Mouse (Mus musculus) adrenal gland, postnatal 36 days (tissue): Measurements from ENCODE around the gene Scn8a. TPM values are rescaled to one million over a fixed set of nuclear protein-coding genes. Genes with fewer than 3 reads are reported as not detected.
"Not testable (repeated sequence)": the region's sequence is repeated elsewhere in the genome, so short reads cannot be mapped to it uniquely, and the experiment has no call there.

Experiments used
- DNase-seq, 2 experiments: peaks; one replicate each; pipeline ENCODE4 v3.0.0; 2021; ENCODE audit warnings: mixed read lengths in 1 of 2
- long read RNA-seq, 2 experiments: library from polyadenylated mRNA; stranded (forward); transcript quantifications; one replicate each; pipeline ENCODE4 v2.0.0; 2021; ENCODE audit warnings: borderline sequencing depth in 2 of 2
- total RNA-seq, 2 experiments: library from RNA; stranded (reverse); gene quantifications; 2 replicates each; pipeline ENCODE4 v1.2.3; 2021

The Scn8a gene
- total RNA-seq = 1 to 10 TPM; 2.8 to 3.1 TPM
- long read RNA-seq, experiment 1 = 0 reads
- long read RNA-seq, experiment 2 = 0 reads

DNA sequence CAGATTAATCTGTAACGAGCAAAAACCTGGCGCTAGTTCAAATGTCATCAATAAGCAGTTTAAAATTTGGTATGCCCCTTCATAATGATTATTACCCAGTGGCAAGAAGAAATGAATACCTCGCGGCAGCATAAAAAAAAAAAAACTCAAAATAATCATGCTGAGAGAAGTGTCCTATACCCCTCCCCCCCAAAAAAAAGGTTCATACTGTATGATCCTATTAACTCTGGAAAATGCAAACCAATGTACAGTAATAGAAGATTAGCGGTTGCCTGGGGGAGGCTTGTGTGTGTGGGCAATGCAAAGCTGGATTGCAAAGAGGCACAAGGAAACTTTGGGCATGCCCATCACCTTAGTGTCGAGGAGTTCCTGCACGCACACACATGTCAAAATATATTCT is at the start of gene Scn8a:
Gene Scn8a, plus strand, starts transcription at position 301 of the 400 bp plus-strand sequence.
- no peak for DNase-seq

DNA sequence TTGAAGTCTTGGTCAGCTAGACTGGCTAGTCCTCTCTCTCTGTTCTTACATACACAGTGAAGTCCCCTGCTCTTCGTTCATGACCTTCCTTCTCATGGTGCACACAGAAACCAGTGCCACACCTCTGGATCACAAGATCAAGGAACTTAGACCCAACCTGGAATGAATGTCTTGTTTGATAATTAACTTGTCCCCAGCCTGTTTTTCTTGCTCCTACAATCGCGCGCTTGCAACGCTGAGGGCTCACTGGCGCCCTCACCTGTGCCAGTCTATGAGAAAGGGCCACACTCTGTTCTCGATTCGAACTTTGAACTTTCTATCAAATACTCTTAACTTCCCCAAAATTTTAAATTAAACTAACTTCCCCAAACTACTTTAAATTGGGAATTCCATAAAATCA is 47.8 kb upstream of the Scn8a start:
- DNase-seq = no peak

DNA sequence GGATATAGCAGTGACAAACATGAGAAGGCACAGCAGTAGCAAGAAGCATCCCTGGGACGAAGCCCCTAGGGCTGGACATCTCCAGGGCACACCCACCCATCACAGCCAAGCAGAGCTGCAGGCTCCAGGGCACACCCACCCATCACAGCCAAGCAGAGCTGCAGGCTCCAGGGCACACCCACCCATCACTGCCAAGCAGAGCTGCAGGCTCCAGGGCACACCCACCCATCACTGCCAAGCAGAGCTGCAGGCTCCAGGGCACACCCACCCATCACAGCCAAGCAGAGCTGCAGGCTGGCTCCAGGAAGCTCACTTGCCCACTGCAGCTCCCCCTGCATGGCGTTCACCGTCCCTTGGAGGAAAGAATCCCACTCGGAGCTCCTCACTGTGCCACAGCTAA is 47.3 kb upstream of the Scn8a start:
- DNase-seq = not testable (repeated sequence)

DNA sequence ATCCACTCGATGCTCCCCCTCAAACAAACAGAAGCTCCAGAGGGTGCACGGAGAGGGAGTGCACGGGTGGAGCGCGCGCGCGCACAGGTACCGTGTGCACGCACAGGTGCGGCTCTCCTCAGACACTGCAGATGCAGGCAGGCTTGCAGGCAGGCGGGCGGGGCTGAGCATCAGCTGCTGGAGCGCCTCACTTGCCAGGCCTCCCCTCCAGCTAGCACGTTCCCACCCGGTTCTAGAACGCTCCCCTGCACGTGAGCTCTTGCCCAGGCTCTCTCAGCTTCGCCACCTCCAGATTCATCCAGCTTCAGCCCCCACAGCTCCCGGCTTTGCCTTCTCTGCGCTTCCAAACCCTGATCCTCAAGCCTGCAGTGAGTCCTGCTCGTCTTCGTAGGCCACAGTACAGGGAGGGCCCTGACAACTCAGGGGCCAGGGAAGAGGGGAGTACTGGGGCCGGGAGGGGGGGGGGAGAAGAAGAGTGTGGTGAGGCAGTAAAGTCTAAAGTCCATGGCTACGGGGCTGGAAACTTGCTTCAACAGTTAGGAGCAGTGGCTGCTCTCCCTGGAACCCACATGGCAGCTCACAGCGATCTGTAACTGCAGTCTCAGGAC is 44.3 kb upstream of the Scn8a start:
- no peak for DNase-seq

DNA sequence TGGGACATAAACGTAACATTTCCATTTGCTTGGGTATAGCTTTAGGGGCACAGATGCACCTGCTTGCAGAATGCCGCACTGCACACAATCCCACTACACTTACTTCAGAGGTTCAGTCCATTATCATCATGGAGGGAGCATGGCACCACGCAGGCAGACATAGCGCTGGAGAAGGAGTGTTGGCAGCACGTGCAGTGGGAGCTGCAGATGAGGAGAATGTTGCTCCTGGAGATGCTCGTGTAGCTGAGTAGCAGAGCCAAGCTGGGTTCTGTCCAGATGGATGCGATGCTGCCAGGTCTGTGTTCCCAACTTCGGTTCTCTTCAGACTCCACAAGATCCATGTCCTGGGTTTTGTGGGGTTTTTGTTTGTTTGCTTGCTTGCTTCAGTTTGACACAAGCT is 43.6 kb upstream of the Scn8a start:
- DNase-seq = no peak

DNA sequence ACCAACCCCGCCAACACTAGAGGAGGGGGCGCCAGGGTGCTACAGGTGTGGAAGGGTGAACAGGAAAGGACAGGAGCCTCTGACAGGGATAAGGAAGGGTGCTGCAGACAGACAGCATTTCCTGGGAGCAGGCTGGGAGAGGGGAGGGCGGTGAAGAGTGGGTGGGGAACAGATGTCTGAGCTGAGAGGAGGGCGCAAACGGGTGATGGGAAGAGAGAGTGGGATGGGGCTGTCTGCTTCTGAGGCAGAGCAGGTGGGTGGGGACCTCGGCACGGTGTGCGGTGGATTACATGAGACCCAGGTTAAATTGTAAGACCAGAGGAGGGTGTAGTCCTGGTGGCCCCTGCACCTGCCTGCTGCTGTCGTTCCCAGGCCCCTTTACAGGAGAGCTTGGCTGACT is 39.9 kb upstream of the Scn8a start:
- no peak for DNase-seq

DNA sequence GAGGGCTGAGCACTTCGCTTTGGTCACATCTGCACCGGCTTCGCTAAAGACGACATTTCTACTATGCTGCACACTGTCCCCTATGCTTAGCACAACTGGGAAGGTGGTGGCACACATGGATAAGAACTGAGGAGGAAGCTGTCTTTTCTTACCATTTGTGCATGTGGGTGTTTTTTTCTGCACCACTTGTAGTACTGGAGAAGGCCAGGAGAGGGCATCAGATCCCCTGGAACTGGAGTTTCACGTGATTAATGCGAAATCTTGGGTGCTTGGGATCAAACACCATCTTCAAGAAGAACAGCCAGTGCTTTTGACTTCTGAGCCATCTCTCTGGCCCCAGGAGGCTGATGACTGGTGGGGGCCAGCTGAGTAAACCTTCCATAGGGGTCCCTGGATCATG is 39.0 kb upstream of the Scn8a start:
- DNase-seq = no peak

DNA sequence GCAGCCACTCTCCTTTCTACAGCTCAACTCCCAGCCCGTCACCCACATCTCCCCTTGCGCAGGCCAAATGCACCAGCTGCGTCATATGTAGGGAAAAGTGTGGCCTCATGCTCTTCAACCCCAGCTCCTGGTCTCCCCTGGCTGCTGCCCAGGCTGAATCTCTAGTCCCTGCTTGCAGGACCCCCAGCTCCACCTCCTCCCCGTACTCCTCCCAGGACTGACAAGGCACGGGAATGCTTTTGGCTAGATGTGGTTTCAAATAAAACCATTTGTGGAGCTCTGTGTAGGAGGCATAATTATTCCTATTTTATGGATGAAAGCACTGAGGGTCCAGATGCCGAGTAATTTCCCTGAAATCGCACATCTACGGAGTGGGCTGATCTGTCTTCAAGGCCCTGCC is 37.5 kb upstream of the Scn8a start:
- DNase-seq = no peak

DNA sequence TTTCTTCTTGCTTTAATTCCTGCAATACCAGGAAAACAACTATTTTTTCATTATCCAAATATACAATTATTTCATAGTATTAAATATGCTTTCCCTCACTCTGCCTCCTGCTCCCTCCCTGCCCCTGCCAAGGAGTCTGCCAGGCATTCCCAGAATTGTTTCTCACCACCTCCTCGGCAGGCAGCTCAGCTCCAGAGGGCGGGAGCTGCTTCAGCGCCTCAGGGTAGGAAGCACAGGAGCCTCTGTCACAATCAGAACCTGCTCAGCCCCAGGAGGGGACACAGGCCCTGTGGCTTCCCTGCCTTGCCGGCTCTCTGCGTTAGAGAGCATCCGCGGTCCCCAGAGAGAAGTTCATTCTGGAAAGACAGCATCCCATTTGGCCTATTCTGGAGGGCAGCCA is 36.9 kb upstream of the Scn8a start:
- no peak for DNase-seq

DNA sequence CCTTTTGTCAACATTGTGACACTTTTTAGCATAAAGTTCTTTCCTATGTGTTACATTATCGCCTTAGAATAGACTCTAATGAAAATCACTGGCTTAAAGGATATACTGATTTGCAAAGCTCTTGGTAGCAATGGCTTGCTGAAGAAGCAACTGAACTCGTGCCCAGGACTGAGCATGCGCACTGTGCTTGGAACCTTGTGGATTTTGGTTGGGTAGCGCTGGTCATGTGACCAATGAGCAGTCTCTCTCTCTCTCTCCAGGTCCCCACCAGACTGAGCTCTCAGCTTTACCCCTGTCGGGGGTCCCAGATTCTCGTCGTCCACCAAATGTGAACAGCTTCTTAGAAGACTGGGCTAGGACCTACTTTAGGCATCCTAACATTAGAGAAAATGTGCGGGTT is 32.9 kb upstream of the Scn8a start:
- DNase-seq = no peak

DNA sequence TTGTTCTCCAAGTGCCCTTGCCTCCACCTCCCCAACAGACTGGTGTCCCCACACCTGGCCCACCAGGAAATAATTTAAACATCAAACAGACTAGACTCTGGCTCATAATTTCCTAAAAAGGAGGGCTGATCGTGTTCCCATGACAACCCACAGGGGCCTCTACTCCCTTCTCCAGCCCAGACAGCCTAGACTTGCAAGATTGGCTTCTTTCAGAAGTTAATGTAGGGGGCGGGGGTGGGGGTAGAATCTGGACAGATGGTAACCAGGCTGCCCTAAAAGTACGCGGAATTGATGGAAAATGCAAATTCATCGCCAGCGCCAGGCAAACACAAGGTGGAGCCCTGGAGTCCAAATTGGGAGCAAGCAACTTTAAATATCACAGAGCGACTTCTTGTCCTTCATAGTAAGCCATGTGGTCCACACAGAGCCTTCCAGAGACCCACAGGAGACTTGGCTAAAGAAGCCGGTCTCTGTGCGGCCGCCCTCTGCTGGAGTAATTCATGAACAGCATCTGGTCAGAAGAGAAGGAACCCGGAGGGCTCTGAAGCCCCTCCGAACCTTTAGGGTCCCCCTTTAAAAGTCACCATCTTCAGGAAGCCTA is 31.0 kb upstream of the Scn8a start:
- DNase-seq = peak; percentile 59 to 65

DNA sequence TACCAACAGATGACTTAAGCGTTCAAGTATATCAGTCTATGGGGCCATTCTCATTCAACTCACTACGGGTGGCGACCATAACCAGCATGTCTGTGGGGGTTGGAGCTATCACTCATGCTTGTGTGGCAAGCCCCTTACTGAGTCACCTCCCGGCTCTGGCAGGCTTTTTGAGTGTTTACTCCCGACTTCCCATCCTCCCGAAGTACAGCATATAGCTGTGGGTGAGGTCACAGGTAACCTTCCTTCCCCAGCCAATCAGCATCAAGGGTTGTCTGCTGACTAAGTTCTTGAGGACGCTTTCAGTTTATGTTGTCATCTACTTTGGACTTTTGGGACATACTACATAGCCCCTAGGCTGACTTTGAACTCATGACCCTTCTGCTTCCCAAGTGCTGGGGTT is 25.3 kb upstream of the Scn8a start:
- no peak for DNase-seq

DNA sequence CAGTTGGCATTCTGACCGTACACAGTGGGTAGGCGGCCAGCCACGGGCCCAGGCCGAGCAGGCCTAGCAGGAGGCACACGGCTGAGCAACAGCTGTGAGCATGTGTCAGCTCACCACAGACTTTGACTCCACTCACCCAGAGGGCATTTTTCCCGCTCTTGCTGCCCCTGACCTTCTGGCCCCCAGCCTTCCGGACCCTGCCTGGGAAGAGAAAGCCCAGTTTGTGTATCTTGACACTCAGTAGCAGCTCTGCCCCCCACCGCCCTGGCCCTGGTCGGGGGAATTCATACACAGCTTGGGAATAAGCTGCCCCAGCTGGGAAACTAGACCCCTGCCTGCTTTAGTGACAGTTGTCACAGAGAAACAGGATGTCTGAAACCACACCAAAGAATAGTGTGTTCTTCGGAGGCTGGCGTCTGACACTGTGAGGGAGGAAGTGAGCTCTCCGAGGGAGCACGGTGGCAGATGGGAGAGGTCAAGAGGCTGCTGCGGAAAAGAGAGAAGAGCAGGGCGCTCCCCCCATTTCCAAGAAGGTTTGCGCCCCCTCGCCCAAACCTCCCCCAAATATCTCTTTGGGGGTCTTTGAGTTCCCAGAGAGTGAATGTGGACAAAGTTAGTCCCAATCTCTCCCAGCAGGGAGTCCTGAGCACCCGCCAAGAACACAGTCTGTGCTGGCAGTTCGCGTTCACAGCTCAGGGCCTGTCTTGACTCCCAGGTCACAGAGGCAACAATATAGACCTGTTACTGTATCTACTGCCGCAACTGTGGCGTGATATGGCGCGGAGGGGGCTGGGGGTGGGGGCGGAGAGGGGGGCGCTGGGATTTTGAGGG is 24.4 kb upstream of the Scn8a start:
- DNase-seq = no peak

DNA sequence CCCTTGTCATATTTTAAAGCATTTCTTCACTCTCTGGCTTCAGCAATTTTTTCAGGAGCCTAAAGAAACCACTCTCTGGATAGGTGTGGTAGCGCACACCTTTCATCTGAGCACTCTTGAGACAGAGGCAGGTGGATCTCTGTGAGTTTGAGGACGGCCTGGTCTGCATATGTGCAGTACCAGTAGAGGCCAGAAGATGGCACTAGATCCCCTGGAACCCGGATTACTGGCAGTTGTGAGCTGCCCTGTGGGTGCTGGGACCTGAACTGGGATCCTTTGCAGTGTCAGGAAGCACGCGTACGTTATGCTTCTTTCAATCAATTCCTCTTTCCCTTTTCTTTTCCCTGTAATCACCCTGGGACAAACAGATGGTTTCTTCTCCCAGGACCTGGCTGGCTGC is 22.5 kb upstream of the Scn8a start:
- no peak for DNase-seq

DNA sequence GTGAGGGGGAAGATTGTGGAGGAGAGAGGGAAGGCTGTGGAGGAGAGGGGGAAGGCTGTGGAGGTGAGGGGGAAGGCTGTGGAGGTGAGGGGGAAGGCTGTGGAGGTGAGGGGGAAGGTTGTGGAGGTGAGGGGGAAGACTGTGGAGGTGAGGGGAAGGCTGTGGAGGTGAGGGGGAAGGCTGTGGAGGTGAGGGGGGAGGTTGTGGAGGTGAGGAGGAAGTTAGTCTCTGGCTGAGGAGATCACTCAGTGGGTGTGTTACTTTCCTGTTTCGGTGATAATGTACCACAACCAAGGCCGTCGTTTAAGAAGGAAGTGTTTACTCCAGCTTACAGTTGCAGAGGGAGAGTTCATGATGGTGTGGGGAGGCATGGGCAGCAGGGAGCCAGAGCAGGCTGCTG is 12.1 kb upstream of the Scn8a start:
- no peak for DNase-seq

DNA sequence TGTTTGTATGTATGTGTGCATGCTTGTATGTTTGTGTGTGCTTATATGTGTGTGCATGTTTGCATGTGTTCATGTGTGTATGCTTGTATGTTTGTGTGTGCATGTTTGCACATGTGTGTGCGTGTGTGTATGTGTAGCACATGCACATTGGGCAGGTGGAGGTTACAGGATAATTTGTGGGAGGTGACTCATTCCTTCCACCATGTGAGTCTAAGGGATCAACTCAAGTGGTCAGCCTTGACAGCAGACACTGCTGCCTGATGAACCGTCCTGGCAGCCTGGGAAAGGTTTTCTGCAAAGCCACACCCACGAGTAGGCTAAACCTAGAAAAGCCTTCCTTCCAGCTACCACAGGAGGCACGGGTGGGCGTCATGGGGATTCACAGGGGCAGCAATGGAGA is 8.8 kb upstream of the Scn8a start:
- peak; percentile 3 to 6 for DNase-seq

DNA sequence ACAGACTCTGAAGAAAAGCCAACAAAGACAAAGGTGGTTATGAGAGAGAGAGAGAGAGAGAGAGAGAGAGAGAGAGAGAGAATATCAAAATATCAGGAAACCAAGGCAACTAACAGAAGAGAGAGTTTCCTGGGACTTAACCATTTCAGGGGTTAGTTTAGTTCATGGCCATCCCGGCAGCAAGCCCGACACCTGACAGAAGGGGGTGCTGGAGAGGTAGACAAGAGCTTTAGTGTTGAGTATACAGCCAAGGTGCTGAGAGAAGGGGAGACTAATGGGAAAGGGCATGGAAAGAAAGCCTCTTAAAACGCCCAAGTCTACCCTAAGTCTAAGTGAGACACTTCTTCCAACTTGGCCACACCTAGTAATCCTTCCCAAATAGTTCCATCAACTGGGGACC is 4.1 kb upstream of the Scn8a start:
- DNase-seq = no peak

DNA sequence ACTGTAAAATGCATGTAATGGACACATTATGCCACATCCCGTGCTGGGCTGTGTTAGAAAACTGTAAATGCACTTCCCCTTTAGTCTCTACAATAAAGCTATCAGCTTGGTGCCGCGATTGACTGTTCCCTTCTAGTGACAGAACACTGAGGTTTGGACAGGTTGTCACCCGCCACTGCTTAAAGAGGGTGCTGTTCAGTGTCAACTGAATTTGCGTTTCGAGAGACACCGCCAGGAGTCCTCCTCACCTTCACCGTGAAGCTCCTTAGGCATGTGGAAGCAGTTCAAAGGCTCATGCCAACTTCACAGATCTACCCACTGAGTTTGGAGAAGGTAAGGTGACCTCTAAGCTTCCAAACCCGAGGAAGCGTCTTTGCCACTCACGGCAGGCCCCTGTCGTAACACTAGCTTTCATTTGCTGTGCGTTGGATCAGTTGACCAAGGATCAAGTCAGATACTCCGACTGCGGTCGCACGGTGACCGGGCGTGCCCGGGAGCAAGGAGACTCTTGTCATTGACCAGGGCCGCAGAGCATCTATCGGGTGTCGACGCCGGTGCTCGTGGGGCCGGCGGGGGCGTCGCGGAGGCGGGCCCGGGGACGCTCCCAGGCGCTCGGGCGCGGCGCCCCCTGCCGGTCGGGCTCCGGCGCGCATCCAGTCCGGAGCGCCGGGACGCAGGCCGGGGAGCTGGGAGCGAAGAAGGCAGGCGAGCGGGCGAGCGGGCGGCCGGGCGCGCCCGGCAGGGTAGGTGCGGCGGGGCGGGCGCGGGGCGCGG is 530 bp downstream of the Scn8a start:
- DNase-seq = peak; percentile 76 to 85

DNA sequence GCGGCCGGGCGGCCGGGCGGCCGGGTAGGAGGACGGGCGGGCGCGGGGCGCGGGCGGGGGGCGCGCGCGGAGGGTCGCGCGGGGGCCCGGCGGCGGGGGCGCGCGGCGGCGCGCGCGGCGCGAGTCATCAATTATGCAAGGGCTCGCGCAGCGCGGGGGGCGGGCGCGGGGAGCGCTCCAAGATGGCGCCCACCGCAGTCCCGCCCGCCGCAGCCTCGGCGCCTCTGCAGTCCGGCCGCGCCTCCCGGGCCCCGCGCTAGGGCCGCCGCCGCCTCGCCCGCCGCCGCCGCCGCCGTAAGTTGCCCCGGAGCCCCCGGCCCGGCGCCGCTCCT is 1.1 kb downstream of the Scn8a start:
- DNase-seq = peak; percentile 50 to 70

DNA sequence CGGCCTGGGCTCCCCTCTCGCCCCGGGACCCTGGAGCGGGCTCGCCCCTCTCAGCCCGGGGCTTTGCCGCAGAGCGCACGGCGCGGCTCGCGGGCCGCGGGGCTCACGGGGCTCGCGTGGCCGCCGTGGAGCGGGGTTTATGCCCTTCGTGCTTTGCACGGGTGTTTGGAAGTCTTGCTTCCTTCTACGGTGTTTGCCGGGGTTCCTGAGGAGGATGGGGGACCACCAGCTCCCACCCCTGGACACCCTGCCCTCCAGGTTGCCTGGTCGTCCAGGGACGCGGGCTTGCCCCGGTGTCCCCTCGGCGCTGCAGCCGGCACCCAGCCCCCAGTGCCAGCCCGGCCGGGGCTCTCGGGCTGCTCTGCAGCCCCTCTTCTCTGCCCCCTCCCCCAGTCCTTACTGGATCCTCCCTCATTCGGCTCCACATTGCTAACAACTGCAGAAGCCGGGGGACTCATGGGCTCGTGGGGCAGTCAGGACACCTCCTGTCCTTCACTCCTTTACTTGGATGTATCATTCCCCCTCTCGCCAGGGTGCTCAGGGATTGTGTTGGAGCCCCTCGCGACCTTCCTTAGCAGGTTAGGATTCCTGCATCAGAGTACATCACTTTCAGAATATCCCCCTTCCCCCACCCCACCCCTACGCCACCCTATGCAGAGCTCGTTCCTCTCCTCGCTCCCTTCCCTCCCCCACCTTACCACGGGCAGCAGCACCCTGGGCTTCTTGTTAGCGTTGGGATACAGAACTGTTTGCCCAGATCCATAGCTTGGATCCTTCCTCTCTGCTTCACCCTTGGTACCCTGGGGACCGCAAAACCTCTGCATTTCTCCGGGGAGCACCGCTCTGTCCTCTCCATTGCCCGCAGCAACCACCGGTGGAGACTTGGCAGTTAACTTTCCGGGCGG is 1.7 kb downstream of the Scn8a start:
- DNase-seq = peak in 1 of 2 experiments; percentile 11

DNA sequence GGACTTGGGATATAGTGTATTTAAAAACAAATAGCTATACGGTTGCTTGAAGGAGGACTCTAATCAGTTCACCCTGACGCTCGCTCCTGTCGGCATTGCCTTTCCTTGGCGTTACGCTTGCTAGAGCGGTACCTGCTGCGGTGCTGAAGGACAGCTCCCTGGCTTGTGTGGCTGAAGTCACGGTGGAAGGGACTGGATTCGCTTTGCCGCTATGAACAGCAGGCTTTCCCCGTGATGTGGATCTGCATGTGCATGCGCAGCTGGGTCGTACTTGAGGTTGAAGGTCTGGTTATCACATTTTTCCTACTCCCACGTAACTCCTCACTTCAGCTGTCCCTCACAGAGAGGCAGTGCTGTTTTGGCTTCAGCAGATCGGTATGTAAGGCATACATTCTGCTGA is 3.5 kb downstream of the Scn8a start:
- DNase-seq = peak; percentile 89 to 90

DNA sequence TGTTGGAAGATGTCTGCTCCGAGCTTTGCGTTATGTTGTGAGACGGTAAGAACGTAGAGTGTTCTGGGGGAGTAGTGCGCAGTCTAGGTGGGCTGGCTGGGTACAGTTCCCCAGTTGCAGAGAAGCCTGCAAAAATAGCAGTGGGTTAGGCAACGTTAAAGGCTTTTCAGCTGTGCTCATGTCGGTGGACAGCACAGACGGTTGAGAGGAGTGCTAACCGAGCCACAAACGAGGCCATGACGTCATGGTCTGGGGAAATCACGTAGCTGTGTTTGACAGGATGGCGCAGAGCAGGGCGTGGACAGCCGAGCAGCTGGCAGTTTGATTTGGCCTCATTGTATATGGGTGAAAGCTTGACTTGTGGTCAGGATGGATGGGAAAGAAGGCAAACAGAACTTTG is 9.4 kb downstream of the Scn8a start:
- DNase-seq = no peak
